Comparison of ENCODE assay signal across 29 mouse cellular contexts in the genomic region with DNA sequence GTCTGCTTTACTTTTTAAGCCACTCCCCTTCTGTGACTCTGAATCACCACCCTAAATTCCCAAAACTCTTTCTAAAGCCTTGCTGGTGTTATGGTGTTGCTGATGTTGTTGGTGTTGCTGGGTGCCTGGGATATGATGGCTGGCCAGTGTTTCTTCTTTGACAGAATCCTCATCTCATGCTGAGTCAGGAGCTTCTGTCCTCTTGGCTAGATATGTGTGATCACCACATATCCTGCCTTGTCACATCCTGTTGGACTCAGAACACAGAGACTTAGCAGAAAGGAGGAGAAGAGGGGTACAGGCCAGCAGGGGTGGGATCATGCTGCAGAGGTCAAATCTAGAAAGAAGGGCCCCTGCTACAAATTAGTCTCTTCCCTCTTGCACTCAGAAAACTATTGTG. TPM values are rescaled to one million over a fixed set of nuclear protein-coding genes. Genes with fewer than 3 reads are reported as not detected.
DNase-seq lines count a peak whose midpoint lies in the region; ATAC-seq and TF ChIP-seq lines count a peak whose summit lies in the region.
"Had no signal": no experiment of that assay in that cellular context is flagged by ENCODE, and none has a peak within 500 bp of the region (broad histone marks: within the 10 kb centered on the region; RNA-seq: fewer than 3 reads in every experiment).

No protein-coding gene starts in this region.

- peak overlapping the region; percentile 54 for H3K27ac ChIP-seq in lung, embryonic 15.5 days
- H3K27ac ChIP-seq in lung, postnatal 0 days (ENCODE audit: low read length), result no peak overlapping the region
- H3K27ac ChIP-seq: embryonic facial prominence, embryonic 13.5 days; embryonic facial prominence, embryonic 15.5 days; forebrain, embryonic 10.5 days; forebrain, embryonic 12.5 days had no signal

- no peaks in the 10 kb centered on the region for H3K9me3 ChIP-seq in lung, embryonic 15.5 days
- H3K9me3 ChIP-seq in lung, postnatal 0 days (ENCODE audit: low read length), result no peaks in the 10 kb centered on the region
- no peaks in the 10 kb centered on the region for H3K9me3 ChIP-seq in megakaryocyte, embryonic 14.5 days
- H3K9me3 ChIP-seq: embryonic facial prominence, embryonic 13.5 days; embryonic facial prominence, embryonic 15.5 days; forebrain, embryonic 10.5 days; forebrain, embryonic 12.5 days had no signal

- ATAC-seq in lung, embryonic 15.5 days (ENCODE audit: borderline replicate concordance, extremely low read depth, low FRiP score, low TSS enrichment), result peak; percentile 81
- peak; percentile 67 for ATAC-seq in lung, postnatal 0 days
- no peak for ATAC-seq in megakaryocyte, adult 5-6 weeks (ENCODE audit: poor library complexity, severe bottlenecking)
- ATAC-seq: CD4-positive, CD25-positive, alpha-beta regulatory T cell, adult 4 months; forebrain, embryonic 14.5 days had no signal

- H3K4me2 ChIP-seq in lung, embryonic 15.5 days, result no peak overlapping the region
- H3K4me2 ChIP-seq in lung, postnatal 0 days (replicated peaks; ENCODE audit: low read depth, low read length), result no peak overlapping the region
- H3K4me2 ChIP-seq: embryonic facial prominence, embryonic 13.5 days; embryonic facial prominence, embryonic 15.5 days; forebrain, embryonic 12.5 days had no signal

- H3K9ac ChIP-seq in lung, embryonic 15.5 days, result no peak overlapping the region
- no peak overlapping the region for H3K9ac ChIP-seq in lung, postnatal 0 days (replicated peaks; ENCODE audit: low read depth)
- H3K9ac ChIP-seq: embryonic facial prominence, embryonic 13.5 days; embryonic facial prominence, embryonic 15.5 days; forebrain, embryonic 12.5 days had no signal

- intact Hi-C loops in heart, postnatal 14 days (cut with DNase I), result no loop called here

- no peaks in the 10 kb centered on the region for H3K36me3 ChIP-seq in lung, embryonic 15.5 days
- H3K36me3 ChIP-seq in lung, postnatal 0 days (ENCODE audit: insufficient read depth, low read length), result no peaks in the 10 kb centered on the region
- H3K36me3 ChIP-seq in megakaryocyte, embryonic 14.5 days (replicated peaks; ENCODE audit: low read length), result no peaks in the 10 kb centered on the region
- H3K36me3 ChIP-seq: embryonic facial prominence, embryonic 13.5 days; embryonic facial prominence, embryonic 15.5 days; forebrain, embryonic 10.5 days; forebrain, embryonic 12.5 days; G1E had no signal

- no peak for TF ChIP-seq CTCF in lung, postnatal 0 days (IDR thresholded peaks at IDR 0.05)
- TF ChIP-seq CTCF in lung, adult 2 months (IDR thresholded peaks at IDR 0.05; ENCODE audit: insufficient read depth, low read length), result no peak

- H3K4me1 ChIP-seq in lung, embryonic 15.5 days, result peaks cover 32% of the 10 kb centered on the region
- H3K4me1 ChIP-seq in lung, postnatal 0 days (ENCODE audit: insufficient read depth, low read depth, low read length), result no peaks in the 10 kb centered on the region
- H3K4me1 ChIP-seq in lung, adult 2 months (ENCODE audit: control insufficient read depth, insufficient read depth, low read length), result no peaks in the 10 kb centered on the region
- H3K4me1 ChIP-seq in megakaryocyte, embryonic 14.5 days, result peaks cover 15% of the 10 kb centered on the region
- H3K4me1 ChIP-seq: embryonic facial prominence, embryonic 15.5 days; forebrain, embryonic 12.5 days had no signal

- no peak for TF ChIP-seq POLR2A in lung, adult 2 months (IDR thresholded peaks at IDR 0.05; ENCODE audit: borderline replicate concordance, extremely low read depth, low read depth, low read length)

- TF ChIP-seq EP300 in lung, postnatal 0 days (IDR thresholded peaks at IDR 0.05), result no peak

- H3K4me3 ChIP-seq in lung, embryonic 15.5 days, result no peak overlapping the region
- H3K4me3 ChIP-seq in lung, postnatal 0 days (ENCODE audit: low read depth, low read length), result no peak overlapping the region
- no peak overlapping the region for H3K4me3 ChIP-seq in lung, adult 2 months (replicated peaks; ENCODE audit: extremely low read depth, low read depth, low read length)
- H3K4me3 ChIP-seq in megakaryocyte, embryonic 14.5 days (replicated peaks), result peak overlapping the region; percentile 2
- H3K4me3 ChIP-seq: embryonic facial prominence, embryonic 13.5 days; embryonic facial prominence, embryonic 15.5 days; erythroblast, embryonic 14.5 days; forebrain, embryonic 10.5 days; forebrain, embryonic 12.5 days had no signal

- DNase-seq in heart, adult 11 months, result peak; percentile 31
- DNase-seq in heart, postnatal 14 days, result no peak
- no peak for DNase-seq in lung, postnatal 4 days
- DNase-seq in lung, postnatal 0 days (ENCODE audit: low spot score), result peak; percentile 32
- no peak for DNase-seq in lung, adult 2 months
- DNase-seq: adrenal gland, adult 2 months; adrenal gland, postnatal 10 days; adrenal gland, postnatal 25 days; B cell, adult 2 months; cerebellum, adult 11 months; cerebellum, adult 18-20 months; cerebellum, adult 8-10 months; cerebellum, adult 9-11 months; cerebellum, postnatal 14 days; cerebellum, postnatal 36 days; embryo, embryonic 11 days had no signal

- H3K27me3 ChIP-seq in lung, embryonic 15.5 days, result no peaks in the 10 kb centered on the region
- no peaks in the 10 kb centered on the region for H3K27me3 ChIP-seq in lung, postnatal 0 days (replicated peaks; ENCODE audit: insufficient read depth, low read length)
- H3K27me3 ChIP-seq in megakaryocyte, embryonic 14.5 days (replicated peaks), result peaks cover 3% of the 10 kb centered on the region
- H3K27me3 ChIP-seq: forebrain, embryonic 12.5 days had no signal

RNA-seq across cellular contexts. Expression of gene Trabd2b, which starts 40.9 kb away (rescaled TPM):
- 10 to 100 TPM; 42.2 to 50.0 TPM for total RNA-seq in heart, postnatal 14 days (2021)
- 4.4 and 5.1 TPM in 2 replicates for polyA plus RNA-seq in lung, embryonic 15.5 days (2015; fragmentation: Nextera tagmentation; extraction: Ambion mirVana)
- 2.4 and 3.4 TPM in 2 replicates for polyA plus RNA-seq in lung, postnatal 0 days (2015; fragmentation: Nextera tagmentation; extraction: Ambion mirVana)
- polyA plus RNA-seq in lung, adult 2 months (2012; rRNA removed), result 6.7 and 7.8 TPM in 2 replicates
- 0.32 TPM in 1 of 2 replicates, not detected in the other for polyA plus RNA-seq in megakaryocyte, embryonic 14.5 days (2012; ENCODE audit: insufficient read depth, low replicate concordance)
- total RNA-seq in megakaryocyte, adult 5-6 weeks (2015), result not detected in 2 replicates
- total RNA-seq in megakaryocyte, adult 5-6 weeks (2017), result under 0.01 TPM in 1 of 2 replicates, not detected in the other
- total RNA-seq: CH12.LX; common myeloid progenitor, adult 5-6 weeks had no signal
- polyA plus RNA-seq: CD4-positive, CD25-positive, alpha-beta regulatory T cell, adult 4 months; erythroblast, embryonic 14.5 days; G1E had no signal

Comparison
In these comparisons a context has a peak if more than half of its experiments do, and no peak if none do; other contexts are left out.
1. DNase-seq: peak in heart, adult 11 months (single experiment) and lung, postnatal 0 days (single experiment); none in heart, postnatal 14 days (0 of 2), lung, postnatal 4 days (0 of 2) and lung, adult 2 months (single experiment).